In the genomic region with DNA sequence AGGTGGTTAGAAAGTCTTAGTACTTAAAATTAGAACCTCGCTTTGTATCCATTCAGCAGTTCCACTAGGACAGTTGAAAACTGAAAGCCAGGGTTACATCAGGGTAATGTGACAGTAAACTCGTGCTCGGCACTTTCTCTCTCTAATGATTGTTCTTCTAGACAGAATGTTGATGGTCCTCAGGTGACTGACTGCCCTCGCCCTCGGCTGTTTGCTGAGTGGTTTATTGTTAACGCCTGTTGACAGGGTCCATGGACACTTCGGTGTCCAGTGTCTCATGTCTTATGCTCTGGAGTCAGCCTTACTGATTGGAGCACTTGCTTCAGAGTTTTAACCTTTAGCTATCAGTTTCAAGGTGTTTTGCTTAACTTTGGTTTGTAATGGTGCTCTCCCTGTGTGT, we compare ENCODE assay signal across 19 mouse cellular contexts.
"Had no signal": no experiment of that assay in that cellular context is flagged by ENCODE, and none has a peak within 500 bp of the region (broad histone marks: within the 10 kb centered on the region; RNA-seq: fewer than 3 reads in every experiment).

No protein-coding gene starts in this region.

- ATAC-seq: hindbrain, postnatal 0 days; inflammation-experienced regulatory T-cells, adult 6 months; midbrain, embryonic 15.5 days had no signal

- H3K9ac ChIP-seq: limb, embryonic 13.5 days; lung, embryonic 15.5 days; midbrain, embryonic 12.5 days; midbrain, embryonic 15.5 days; neural tube, embryonic 13.5 days had no signal

- DNase-seq: kidney, adult 18-20 months; kidney, adult 9 months; kidney, postnatal 25 days; layer of hippocampus, adult 9-11 months; lung, adult 18-20 months; retina, postnatal 1 day; thymus, adult 18-20 months; thymus, postnatal 4 days had no signal

- H3K4me2 ChIP-seq: limb, embryonic 13.5 days; lung, embryonic 15.5 days; midbrain, embryonic 12.5 days; midbrain, embryonic 15.5 days; neural tube, embryonic 13.5 days had no signal

- H3K4me1 ChIP-seq: limb, embryonic 10.5 days; limb, embryonic 13.5 days; lung, embryonic 15.5 days; midbrain, embryonic 12.5 days; midbrain, embryonic 15.5 days; neural tube, embryonic 13.5 days had no signal

- H3K4me3 ChIP-seq: layer of hippocampus, adult 2 months; limb, embryonic 10.5 days; limb, embryonic 13.5 days; lung, embryonic 15.5 days; midbrain, embryonic 12.5 days; midbrain, embryonic 15.5 days; neural tube, embryonic 13.5 days had no signal

- H3K27me3 ChIP-seq: limb, embryonic 13.5 days; lung, embryonic 15.5 days; midbrain, embryonic 12.5 days; midbrain, embryonic 15.5 days; neural tube, embryonic 13.5 days had no signal

- H3K27ac ChIP-seq: hindbrain, postnatal 0 days; kidney, postnatal 0 days; layer of hippocampus, adult 2 months; limb, embryonic 10.5 days; limb, embryonic 13.5 days; lung, embryonic 15.5 days; macrophage; midbrain, embryonic 12.5 days; midbrain, embryonic 15.5 days; neural tube, embryonic 13.5 days had no signal

- H3K9me3 ChIP-seq: limb, embryonic 10.5 days; limb, embryonic 13.5 days; lung, embryonic 15.5 days; midbrain, embryonic 12.5 days; midbrain, embryonic 15.5 days; neural tube, embryonic 13.5 days had no signal
